Mouse (Mus musculus) urinary bladder, adult 18-20 months (tissue): ENCODE data around the gene Rhebl1.
"Not testable (repeated sequence)": the region's sequence is repeated elsewhere in the genome, so short reads cannot be mapped to it uniquely, and the experiment has no call there.

ENCODE experiments used
- DNase-seq, 2 experiments: peaks; one replicate each; pipeline ENCODE4 v3.0.0; 2022; ENCODE audit warnings: low spot score in 2 of 2, mixed read lengths in 2 of 2

Rhebl1 gene

GRCm38 (mm10) chr15:98893940-98894745 lies at the start of gene Rhebl1:
Gene Rhebl1, minus strand, starts transcription at chr15:98894540.
- DNase-seq: peak in 1 of 2 experiments; percentile 52

- DNase-seq: no peak
Measured at GRCm38 (mm10) chr15:98943133-98943532, 48.8 kb upstream of the Rhebl1 start.

- DNase-seq: no peak
Measured at GRCm38 (mm10) chr15:98942081-98942480, 47.7 kb upstream of the Rhebl1 start.

- DNase-seq: no peak
Measured at GRCm38 (mm10) chr15:98941539-98941938, 47.2 kb upstream of the Rhebl1 start.

GRCm38 (mm10) chr15:98940816-98941215 lies 46.5 kb upstream of the Rhebl1 start:
- DNase-seq: no peak

GRCm38 (mm10) chr15:98934217-98934839 lies 40.0 kb upstream of the Rhebl1 start, which contains the start of gene Tuba1b:
Gene Tuba1b, minus strand, starts transcription at chr15:98934565.
- peak; percentile 83 to 89 for DNase-seq

- DNase-seq: peak; percentile 77 to 94
Measured at GRCm38 (mm10) chr15:98933833-98934216, 39.5 kb upstream of the Rhebl1 start.

GRCm38 (mm10) chr15:98933004-98933671 lies 38.8 kb upstream of the Rhebl1 start:
- DNase-seq: not testable (repeated sequence)

GRCm38 (mm10) chr15:98930998-98931397 lies 36.7 kb upstream of the Rhebl1 start:
- no peak for DNase-seq

GRCm38 (mm10) chr15:98930017-98930734 lies 35.8 kb upstream of the Rhebl1 start:
- DNase-seq: no peak

GRCm38 (mm10) chr15:98928598-98929240 lies 34.4 kb upstream of the Rhebl1 start:
- peak; percentile 37 to 64 for DNase-seq

GRCm38 (mm10) chr15:98927566-98927965 lies 33.2 kb upstream of the Rhebl1 start:
- no peak for DNase-seq

GRCm38 (mm10) chr15:98924682-98925081 lies 30.3 kb upstream of the Rhebl1 start:
- DNase-seq: no peak

GRCm38 (mm10) chr15:98923031-98923537 lies 28.7 kb upstream of the Rhebl1 start:
- DNase-seq: no peak

- DNase-seq: no peak
Measured at GRCm38 (mm10) chr15:98922581-98922980, 28.2 kb upstream of the Rhebl1 start.

GRCm38 (mm10) chr15:98921510-98921909 lies 27.2 kb upstream of the Rhebl1 start:
- no peak for DNase-seq

- not testable (repeated sequence) for DNase-seq
Measured at GRCm38 (mm10) chr15:98918499-98918895, 24.2 kb upstream of the Rhebl1 start.

GRCm38 (mm10) chr15:98917538-98918498 lies 23.5 kb upstream of the Rhebl1 start, which contains the start of gene Lmbr1l:
Gene Lmbr1l, minus strand, starts transcription at chr15:98918231.
- DNase-seq: peak; percentile 95 to 100

GRCm38 (mm10) chr15:98917091-98917490 lies 22.8 kb upstream of the Rhebl1 start:
- no peak for DNase-seq

GRCm38 (mm10) chr15:98916016-98916415 lies 21.7 kb upstream of the Rhebl1 start:
- DNase-seq: no peak
